Mouse (Mus musculus): ENCODE results near the gene Tbrg4. TPM values are rescaled to one million over a fixed set of nuclear protein-coding genes. Genes with fewer than 3 reads are reported as not detected.

Gene Tbrg4
- polyA plus RNA-seq, 1 experiment: 101 TPM

DNA sequence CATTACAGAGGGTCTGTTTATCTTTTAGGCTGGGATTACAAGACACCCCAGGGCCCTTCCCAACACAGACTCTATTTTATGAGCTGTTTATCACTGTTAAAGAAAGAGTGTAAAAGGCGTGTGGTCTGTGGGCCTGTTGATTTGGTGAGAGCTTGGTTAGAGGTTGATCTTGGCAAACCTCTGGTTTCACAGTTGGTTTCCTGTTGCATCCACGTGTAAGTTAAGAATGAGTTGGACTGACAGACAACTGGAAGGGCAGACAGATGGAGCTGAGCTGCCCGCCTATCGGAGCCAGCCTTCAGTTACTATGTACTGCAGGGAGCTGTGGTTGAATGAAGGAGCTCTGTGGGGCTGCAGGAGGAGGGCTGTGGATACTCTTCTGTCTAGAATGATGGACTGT, 59.4 kb downstream of the Tbrg4 start:
- Histone ChIP-seq H3K4me3 (ENCODE audit: low read depth, low read length) (no peak overlapping the region), H3K4me1 (ENCODE audit: control insufficient read depth, insufficient read depth, insufficient read length, low read length) (0 out of 2 replicates have a peak, but pooled peaks cover 3% of the 10 kb centered on the region), H3K27ac (ENCODE audit: insufficient read depth, low read depth, low read length) (no peak overlapping the region), H3K27me3 (ENCODE audit: control insufficient read depth, insufficient read depth, low read length) (no peaks in the 10 kb centered on the region), H3K36me3 (ENCODE audit: control insufficient read depth, insufficient read depth, low read length) (peaks cover 11% of the 10 kb centered on the region)
- TF ChIP-seq POLR2A (IDR thresholded peaks at IDR 0.05; ENCODE audit: low read depth, low read length): no peak
- 71% methylated on average over 4 of the region's 4 CpGs for WGBS

Other genes with a start within 250 kb of the Tbrg4 start
- gene Zmiz2, start 237.0 kb downstream of the Tbrg4 start, polyA plus RNA-seq (2012; rRNA removed): 68.7 and 85.9 TPM in 2 replicates
- gene Ppia, start 210.6 kb downstream of the Tbrg4 start, polyA plus RNA-seq (2012; rRNA removed): 275 and 276 TPM in 2 replicates
- gene H2afv, start 181.6 kb downstream of the Tbrg4 start, polyA plus RNA-seq (2012; rRNA removed): 63.8 and 141 TPM in 2 replicates
- gene Purb, start 150.2 kb downstream of the Tbrg4 start, polyA plus RNA-seq (2012; rRNA removed): 4.2 and 7.0 TPM in 2 replicates
- gene Myo1g, start 105.1 kb downstream of the Tbrg4 start, polyA plus RNA-seq (2012; rRNA removed): 9.8 and 15.5 TPM in 2 replicates
- 25.7 and 39.0 TPM in 2 replicates for gene Ccm2, start 79.2 kb downstream of the Tbrg4 start, polyA plus RNA-seq (2012; rRNA removed)
- gene Nacad, start 20.0 kb downstream of the Tbrg4 start, polyA plus RNA-seq (2012; rRNA removed): 1.7 and 1.9 TPM in 2 replicates
- not detected in 2 replicates for gene Wap, start 12.6 kb upstream of the Tbrg4 start, polyA plus RNA-seq (2012; rRNA removed)
- 2.7 and 3.5 TPM in 2 replicates for gene Ramp3, start 32.5 kb upstream of the Tbrg4 start, polyA plus RNA-seq (2012; rRNA removed)
- gene Gm11983, start 211.6 kb upstream of the Tbrg4 start, polyA plus RNA-seq (2012; rRNA removed): not detected in 2 replicates